Mouse (Mus musculus): Measurements from ENCODE around the gene Sema5b. TPM values are rescaled to one million over a fixed set of nuclear protein-coding genes. Genes with fewer than 3 reads are reported as not detected.

Sema5b gene
- polyA plus RNA-seq, 1 experiment from 2014 or later, result 0.18 TPM

- H3K27me3 ChIP-seq (ENCODE audit: control insufficient read depth, insufficient read depth, low read depth, low read length), result peaks cover 21% of the 10 kb centered on the region
- no peak for ATAC-seq (ENCODE audit: low read depth)
- H3K4me1 ChIP-seq (ENCODE audit: control insufficient read depth, low read depth, low read length), result no peaks in the 10 kb centered on the region
- no peaks in the 10 kb centered on the region for H3K36me3 ChIP-seq (ENCODE audit: control insufficient read depth, insufficient read depth)
- H3K9me3 ChIP-seq (replicated peaks; ENCODE audit: control insufficient read depth, low read length), result no peaks in the 10 kb centered on the region
- H3K9ac ChIP-seq (ENCODE audit: low read depth, low read length), result no peak overlapping the region
- WGBS (ENCODE audit: insufficient replicate concordance), result 50% methylated on average over 8 of the region's 8 CpGs
- no peak overlapping the region for H3K4me3 ChIP-seq (ENCODE audit: low read depth, low read length)
- H3K4me2 ChIP-seq (ENCODE audit: low read depth, low read length), result no peak overlapping the region
- H3K27ac ChIP-seq (ENCODE audit: low read length), result no peak overlapping the region
These were observed 46.3 kb downstream of the Sema5b start for GRCm38 (mm10) chr16:35587046-35587779.

- Histone ChIP-seq H3K4me3 (ENCODE audit: low read depth, low read length) (no peak overlapping the region), H3K27ac (ENCODE audit: low read length) (no peak overlapping the region), H3K36me3 (ENCODE audit: control insufficient read depth, insufficient read depth) (no peaks in the 10 kb centered on the region), H3K9me3 (replicated peaks; ENCODE audit: control insufficient read depth, low read length) (no peaks in the 10 kb centered on the region), H3K4me2 (ENCODE audit: low read depth, low read length) (no peak overlapping the region), H3K4me1 (ENCODE audit: control insufficient read depth, low read depth, low read length) (no peaks in the 10 kb centered on the region), H3K27me3 (ENCODE audit: control insufficient read depth, insufficient read depth, low read depth, low read length) (peaks cover 21% of the 10 kb centered on the region), H3K9ac (ENCODE audit: low read depth, low read length) (no peak overlapping the region)
- WGBS (ENCODE audit: insufficient replicate concordance), result 8% methylated on average over 20 of the region's 20 CpGs
- no peak for ATAC-seq (ENCODE audit: low read depth)
These were observed 47.0 kb downstream of the Sema5b start for GRCm38 (mm10) chr16:35587866-35588465.

- Histone ChIP-seq H3K9ac (ENCODE audit: low read depth, low read length) (no peak overlapping the region), H3K4me2 (ENCODE audit: low read depth, low read length) (no peak overlapping the region), H3K9me3 (replicated peaks; ENCODE audit: control insufficient read depth, low read length) (no peaks in the 10 kb centered on the region), H3K27me3 (ENCODE audit: control insufficient read depth, insufficient read depth, low read depth, low read length) (peaks cover 21% of the 10 kb centered on the region), H3K27ac (ENCODE audit: low read length) (no peak overlapping the region), H3K4me1 (ENCODE audit: control insufficient read depth, low read depth, low read length) (no peaks in the 10 kb centered on the region), H3K36me3 (ENCODE audit: control insufficient read depth, insufficient read depth) (no peaks in the 10 kb centered on the region), H3K4me3 (ENCODE audit: low read depth, low read length) (no peak overlapping the region)
- no peak for ATAC-seq (ENCODE audit: low read depth)
- 17% methylated on average over 18 of the region's 18 CpGs for WGBS (ENCODE audit: insufficient replicate concordance)
These were observed 47.8 kb downstream of the Sema5b start for GRCm38 (mm10) chr16:35588731-35589151.

GRCm38 (mm10) chr16:35591756-35592155, 50.8 kb downstream of the Sema5b start:
- 29% methylated on average over 11 of the region's 11 CpGs for WGBS (ENCODE audit: insufficient replicate concordance)
- H3K27me3 ChIP-seq (ENCODE audit: control insufficient read depth, insufficient read depth, low read depth, low read length), result peaks cover 21% of the 10 kb centered on the region
- no peaks in the 10 kb centered on the region for H3K9me3 ChIP-seq (replicated peaks; ENCODE audit: control insufficient read depth, low read length)
- H3K4me2 ChIP-seq (ENCODE audit: low read depth, low read length), result no peak overlapping the region
- H3K4me1 ChIP-seq (ENCODE audit: control insufficient read depth, low read depth, low read length), result no peaks in the 10 kb centered on the region
- H3K9ac ChIP-seq (ENCODE audit: low read depth, low read length), result no peak overlapping the region
- no peak for ATAC-seq (ENCODE audit: low read depth)
- H3K27ac ChIP-seq (ENCODE audit: low read length), result no peak overlapping the region
- H3K4me3 ChIP-seq (ENCODE audit: low read depth, low read length), result no peak overlapping the region
- no peaks in the 10 kb centered on the region for H3K36me3 ChIP-seq (ENCODE audit: control insufficient read depth, insufficient read depth)

- H3K9me3 ChIP-seq (replicated peaks; ENCODE audit: control insufficient read depth, low read length), result no peaks in the 10 kb centered on the region
- ATAC-seq (ENCODE audit: low read depth), result no peak
- no peak overlapping the region for H3K27ac ChIP-seq (ENCODE audit: low read length)
- H3K36me3 ChIP-seq (ENCODE audit: control insufficient read depth, insufficient read depth), result no peaks in the 10 kb centered on the region
- 21% methylated on average over 5 of the region's 5 CpGs for WGBS (ENCODE audit: insufficient replicate concordance)
- H3K27me3 ChIP-seq (ENCODE audit: control insufficient read depth, insufficient read depth, low read depth, low read length), result peaks cover 18% of the 10 kb centered on the region
- H3K4me3 ChIP-seq (ENCODE audit: low read depth, low read length), result no peak overlapping the region
- no peaks in the 10 kb centered on the region for H3K4me1 ChIP-seq (ENCODE audit: control insufficient read depth, low read depth, low read length)
- no peak overlapping the region for H3K9ac ChIP-seq (ENCODE audit: low read depth, low read length)
- no peak overlapping the region for H3K4me2 ChIP-seq (ENCODE audit: low read depth, low read length)
These were observed 51.5 kb downstream of the Sema5b start for GRCm38 (mm10) chr16:35592274-35593065.

- no peaks in the 10 kb centered on the region for H3K9me3 ChIP-seq (replicated peaks; ENCODE audit: control insufficient read depth, low read length)
- no peak overlapping the region for H3K4me3 ChIP-seq (ENCODE audit: low read depth, low read length)
- peaks cover 11% of the 10 kb centered on the region; the same call in 1 of the 2 replicates for H3K27me3 ChIP-seq (ENCODE audit: control insufficient read depth, insufficient read depth, low read depth, low read length)
- WGBS (ENCODE audit: insufficient replicate concordance), result 75% methylated on average over 5 of the region's 5 CpGs
- H3K4me1 ChIP-seq (ENCODE audit: control insufficient read depth, low read depth, low read length), result no peaks in the 10 kb centered on the region
- no peak overlapping the region for H3K27ac ChIP-seq (ENCODE audit: low read length)
- no peak overlapping the region for H3K9ac ChIP-seq (ENCODE audit: low read depth, low read length)
- no peak for ATAC-seq (ENCODE audit: low read depth)
- no peaks in the 10 kb centered on the region for H3K36me3 ChIP-seq (ENCODE audit: control insufficient read depth, insufficient read depth)
- H3K4me2 ChIP-seq (ENCODE audit: low read depth, low read length), result no peak overlapping the region
These were observed 52.5 kb downstream of the Sema5b start for GRCm38 (mm10) chr16:35593474-35593873.

- Histone ChIP-seq H3K4me3 (ENCODE audit: low read depth, low read length) (no peak overlapping the region), H3K27me3 (ENCODE audit: control insufficient read depth, insufficient read depth, low read depth, low read length) (no peaks in the 10 kb centered on the region), H3K4me1 (ENCODE audit: control insufficient read depth, low read depth, low read length) (no peaks in the 10 kb centered on the region), H3K9me3 (replicated peaks; ENCODE audit: control insufficient read depth, low read length) (no peaks in the 10 kb centered on the region), H3K36me3 (ENCODE audit: control insufficient read depth, insufficient read depth) (no peaks in the 10 kb centered on the region), H3K27ac (ENCODE audit: low read length) (no peak overlapping the region), H3K9ac (ENCODE audit: low read depth, low read length) (no peak overlapping the region), H3K4me2 (ENCODE audit: low read depth, low read length) (no peak overlapping the region)
- ATAC-seq (ENCODE audit: low read depth), result no peak
- 40% methylated on average over 6 of the region's 6 CpGs for WGBS (ENCODE audit: insufficient replicate concordance)
These were observed 55.3 kb downstream of the Sema5b start for GRCm38 (mm10) chr16:35596241-35596640.

- no peak for ATAC-seq (ENCODE audit: low read depth)
- Histone ChIP-seq H3K4me3 (ENCODE audit: low read depth, low read length) (no peak overlapping the region), H3K27me3 (ENCODE audit: control insufficient read depth, insufficient read depth, low read depth, low read length) (no peaks in the 10 kb centered on the region), H3K9ac (ENCODE audit: low read depth, low read length) (no peak overlapping the region), H3K4me1 (ENCODE audit: control insufficient read depth, low read depth, low read length) (no peaks in the 10 kb centered on the region), H3K27ac (ENCODE audit: low read length) (no peak overlapping the region), H3K9me3 (replicated peaks; ENCODE audit: control insufficient read depth, low read length) (no peaks in the 10 kb centered on the region), H3K36me3 (ENCODE audit: control insufficient read depth, insufficient read depth) (no peaks in the 10 kb centered on the region), H3K4me2 (ENCODE audit: low read depth, low read length) (no peak overlapping the region)
- 50% methylated on average over 8 of the region's 8 CpGs for WGBS (ENCODE audit: insufficient replicate concordance)
These were observed 55.9 kb downstream of the Sema5b start for GRCm38 (mm10) chr16:35596661-35597350.

Data from liver, embryonic 16.5 days (tissue).